Comparison of ENCODE assay signal across 8 mouse cellular contexts in genomic region chr17:4945871-4946331, GRCm38 (mm10). TPM values are rescaled to one million over a fixed set of nuclear protein-coding genes. Genes with fewer than 3 reads are reported as not detected.
DNase-seq lines count a peak whose midpoint lies in the region; ATAC-seq lines count a peak whose summit lies in the region.

No protein-coding gene starts in this region.

- no peak overlapping the region; the same call in 1 of the 2 replicates for H3K9ac ChIP-seq in forebrain, embryonic 13.5 days
- peak overlapping the region; percentile 66 for H3K9ac ChIP-seq in stomach, embryonic 16.5 days (ENCODE audit: low read length)

- DNase-seq in CD4-positive helper T cell, adult 2 months (ENCODE audit: low read depth, low spot score): peak; percentile 10
- DNase-seq in heart, postnatal 10 days: peak; percentile 51 to 72
- DNase-seq in kidney, postnatal 14 days: peak; percentile 76

- intact Hi-C loops in heart, postnatal 10 days (cut with DNase I): no loop called here

- H3K9me3 ChIP-seq in forebrain, embryonic 13.5 days (replicated peaks): no peaks in the 10 kb centered on the region
- no peaks in the 10 kb centered on the region for H3K9me3 ChIP-seq in stomach, embryonic 16.5 days (replicated peaks; ENCODE audit: control insufficient read depth, low read length)

- H3K27ac ChIP-seq in brown adipose tissue, adult 24 weeks (replicated peaks; ENCODE audit: low read depth, low read length): no peak overlapping the region; the same call in 1 of the 2 replicates
- no peak overlapping the region for H3K27ac ChIP-seq in forebrain, embryonic 13.5 days
- H3K27ac ChIP-seq in stomach, embryonic 16.5 days (ENCODE audit: low read length): peak overlapping the region; percentile 92

- no peaks in the 10 kb centered on the region for H3K36me3 ChIP-seq in forebrain, embryonic 13.5 days (ENCODE audit: poor library complexity, severe bottlenecking)
- no peaks in the 10 kb centered on the region for H3K36me3 ChIP-seq in stomach, embryonic 16.5 days (ENCODE audit: control insufficient read depth, insufficient read depth, low read length)

- peaks cover 52% of the 10 kb centered on the region for H3K27me3 ChIP-seq in forebrain, embryonic 13.5 days
- H3K27me3 ChIP-seq in stomach, embryonic 16.5 days (ENCODE audit: control insufficient read depth, insufficient read depth, low read length): no peaks in the 10 kb centered on the region

- H3K4me3 ChIP-seq in brown adipose tissue, adult 24 weeks (ENCODE audit: insufficient read depth, low read depth, low read length): peak overlapping the region; percentile 13; the same call in 1 of the 2 replicates
- H3K4me3 ChIP-seq in forebrain, embryonic 13.5 days: no peak overlapping the region
- no peak overlapping the region; the same call in 1 of the 2 replicates for H3K4me3 ChIP-seq in stomach, embryonic 16.5 days (replicated peaks; ENCODE audit: low read length)

- 0 out of 2 replicates have a peak, but pooled peaks have one; percentile 19 for ATAC-seq in forebrain, embryonic 13.5 days
- peak; percentile 86 for ATAC-seq in megakaryocyte progenitor cell, adult 5-6 weeks (replicated peaks; ENCODE audit: poor library complexity)
- ATAC-seq in stomach, embryonic 16.5 days (ENCODE audit: insufficient read depth, low FRiP score): peak; percentile 82
- ATAC-seq in erythroblast, adult 5-6 weeks (replicated peaks; ENCODE audit: low FRiP score, poor library complexity, severe bottlenecking): no peak

- H3K4me1 ChIP-seq in brown adipose tissue, adult 24 weeks (ENCODE audit: control insufficient read depth, insufficient read depth, insufficient read length, low read length): peaks cover 13% of the 10 kb centered on the region
- H3K4me1 ChIP-seq in forebrain, embryonic 13.5 days: peaks cover 29% of the 10 kb centered on the region
- peaks cover 19% of the 10 kb centered on the region for H3K4me1 ChIP-seq in stomach, embryonic 16.5 days (ENCODE audit: control insufficient read depth, insufficient read depth, low read length)

- peak overlapping the region; percentile 35 for H3K4me2 ChIP-seq in forebrain, embryonic 13.5 days
- H3K4me2 ChIP-seq in stomach, embryonic 16.5 days (ENCODE audit: low read depth, low read length): peak overlapping the region; percentile 37

- WGBS in forebrain, embryonic 13.5 days: 23% methylated on average over 11 of the region's 11 CpGs
- WGBS in stomach, embryonic 16.5 days: 20% methylated on average over 11 of the region's 11 CpGs

RNA-seq across cellular contexts. Expression of gene Arid1b, which starts 48.2 kb away (rescaled TPM):
- 11.1 and 13.9 TPM in 2 replicates for polyA plus RNA-seq in brown adipose tissue, adult 24 weeks (2012; ENCODE audit: insufficient read depth, insufficient read length, missing spikeins)
- 11.7 and 12.9 TPM in 2 replicates for polyA plus RNA-seq in forebrain, embryonic 13.5 days (2015; fragmentation: Nextera tagmentation; extraction: Ambion mirVana)
- 10 to 100 TPM; 38.9 to 41.4 TPM for total RNA-seq in heart, postnatal 10 days (2021)
- total RNA-seq in megakaryocyte progenitor cell, adult 5-6 weeks (2015): 34.1 and 42.0 TPM in 2 replicates
- 20.6 and 23.6 TPM in 2 replicates for total RNA-seq in megakaryocyte progenitor cell, adult 5-6 weeks (2017)
- 9.9 and 10.5 TPM in 2 replicates for polyA plus RNA-seq in stomach, embryonic 16.5 days (2015; fragmentation: Nextera tagmentation; extraction: Ambion mirVana)
- total RNA-seq in erythroblast, adult 5-6 weeks (2015; ENCODE audit: low replicate concordance): 6.9 and 8.1 TPM in 2 replicates
- total RNA-seq in erythroblast, adult 5-6 weeks (2017; ENCODE audit: low replicate concordance): 5.0 and 6.1 TPM in 2 replicates

Comparison
In these comparisons a context has a peak if more than half of its experiments do, and no peak if none do; other contexts are left out.
1. DNase-seq: peak in every context shown above with its lines; median percentile 76 in kidney, postnatal 14 days; 62 in heart, postnatal 10 days; 10 in CD4-positive helper T cell, adult 2 months.